Mouse (Mus musculus) intestine, embryonic 14.5 days (tissue): ENCODE measurements around the gene Rnf150. TPM values are rescaled to one million over a fixed set of nuclear protein-coding genes. Genes with fewer than 3 reads are reported as not detected.

Experiments
- ATAC-seq: fragments of 200-750 bp; cut with Nextera tagmentation; replicated peaks from 2 replicates; pipeline ENCODE4 v1.8.0; 2017; ENCODE audit warnings: low read depth, moderate number of reproducible peaks, moderate TSS enrichment, moderate library complexity; ENCODE audit not compliant: low FRiP score, low TSS enrichment
- DNase-seq: peaks from one replicate; pipeline ENCODE4 v3.0.0-alpha.2; 2018; ENCODE audit warnings: low spot score
- H3K27ac ChIP-seq: fragments of 300-500 bp; sonication (generic); 2 replicates; pipeline ENCODE4 v1.5.1; 2014; ENCODE audit warnings: low read depth, mild to moderate bottlenecking, control low read depth
- H3K27me3 ChIP-seq: fragments of 300-500 bp; sonication (generic); replicated peaks from 2 replicates; pipeline ENCODE4 v1.6.1; 2014; ENCODE audit warnings: low read length, control low read depth; ENCODE audit not compliant: control insufficient read depth, insufficient read depth
- H3K36me3 ChIP-seq: fragments of 300-500 bp; sonication (generic); 2 replicates; pipeline ENCODE4 v1.6.1; 2014; ENCODE audit warnings: low read length, control low read depth; ENCODE audit not compliant: control insufficient read depth, insufficient read depth
- H3K4me1 ChIP-seq: fragments of 300-500 bp; sonication (generic); replicated peaks from 2 replicates; pipeline ENCODE4 v1.6.1; 2014; ENCODE audit warnings: low read length, control low read depth, mixed read lengths; ENCODE audit not compliant: control insufficient read depth, insufficient read depth
- H3K4me2 ChIP-seq: fragments of 300-500 bp; sonication (generic); 2 replicates; pipeline ENCODE4 v1.6.1; 2014; ENCODE audit warnings: low read length
- H3K4me3 ChIP-seq: fragments of 300-500 bp; sonication (generic); 2 replicates; pipeline ENCODE4 v1.5.1; 2014; ENCODE audit warnings: low read depth, low read length, control low read depth, mixed read lengths
- H3K9ac ChIP-seq: fragments of 300-500 bp; sonication (generic); 2 replicates; pipeline ENCODE4 v1.6.1; 2014; ENCODE audit warnings: mild to moderate bottlenecking, low read length
- H3K9me3 ChIP-seq: fragments of 300-500 bp; sonication (generic); 2 replicates; pipeline ENCODE4 v1.6.1; 2016; ENCODE audit warnings: low read length, control low read depth; ENCODE audit not compliant: control insufficient read depth
- WGBS: fragments of 180-500 bp; shearing (Covaris S2); extraction: QIAGEN DNeasy Blood & Tissue Kit; methylation state at CpG from one replicate; pipeline ENCODE4 v1.1.7; 2014; 5-methylcytosine and 5-hydroxymethylcytosine counted together
- polyA plus RNA-seq: library from polyadenylated mRNA; unstranded; fragments of >200 nt; fragmentation: Nextera tagmentation; extraction: Ambion mirVana; gene quantifications from 2 replicates; pipeline ENCODE4 v1.2.1, GENCODE M21; 2014

Gene Rnf150
- polyA plus RNA-seq, 1 experiment from 2014 or later, result 1.5 TPM

DNA sequence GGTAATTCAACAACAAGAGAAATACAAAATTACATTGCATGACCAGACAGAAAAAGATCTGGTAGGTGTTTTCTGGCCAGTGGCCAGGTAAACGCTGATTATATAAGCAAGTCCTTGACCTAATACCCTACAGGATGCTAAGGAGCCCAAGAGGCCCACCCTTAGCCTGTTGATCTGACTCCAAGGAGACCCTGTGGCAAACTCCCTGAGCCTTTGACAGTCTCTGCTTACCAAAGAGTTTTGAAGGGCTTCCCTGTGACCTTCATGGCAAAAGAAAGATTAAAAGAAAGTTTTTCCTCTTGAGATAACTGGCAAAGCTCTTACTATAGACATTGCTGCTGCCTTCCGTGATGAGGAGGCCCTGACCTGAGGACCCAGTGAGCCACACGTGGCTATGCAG lies 222.4 kb downstream of the Rnf150 start:
- Histone ChIP-seq H3K9me3 (no peaks in the 10 kb centered on the region), H3K27ac (no peak overlapping the region), H3K36me3 (no peaks in the 10 kb centered on the region), H3K4me1 (peaks cover 6% of the 10 kb centered on the region; the same call in 1 of the 2 replicates), H3K9ac (no peak overlapping the region), H3K4me2 (no peak overlapping the region), H3K4me3 (no peak overlapping the region), H3K27me3 (no peaks in the 10 kb centered on the region)
- 67% methylated on average over 3 of the region's 3 CpGs for WGBS
- no peak for ATAC-seq
- no peak for DNase-seq

- DNase-seq (no peak), ATAC-seq (no peak)
- WGBS, result 89% methylated on average over 8 of the region's 8 CpGs
- no peak overlapping the region for H3K4me3 ChIP-seq
- no peaks in the 10 kb centered on the region for H3K4me1 ChIP-seq
- H3K27me3 ChIP-seq, result no peaks in the 10 kb centered on the region
- no peaks in the 10 kb centered on the region for H3K9me3 ChIP-seq
- H3K9ac ChIP-seq, result no peak overlapping the region
- H3K36me3 ChIP-seq, result no peaks in the 10 kb centered on the region
- H3K27ac ChIP-seq, result no peak overlapping the region
- H3K4me2 ChIP-seq, result no peak overlapping the region
Observed at GRCm38 (mm10) chr8:83086625-83087024, 223.5 kb downstream of the Rnf150 start.

GRCm38 (mm10) chr8:83087604-83088003 lies 224.4 kb downstream of the Rnf150 start:
- no peaks in the 10 kb centered on the region for H3K4me1 ChIP-seq
- no peak overlapping the region for H3K9ac ChIP-seq
- H3K4me2 ChIP-seq, result no peak overlapping the region
- no peaks in the 10 kb centered on the region for H3K9me3 ChIP-seq
- no peak overlapping the region for H3K27ac ChIP-seq
- H3K36me3 ChIP-seq, result no peaks in the 10 kb centered on the region
- H3K4me3 ChIP-seq, result no peak overlapping the region
- no peak for ATAC-seq
- no peaks in the 10 kb centered on the region for H3K27me3 ChIP-seq
- no peak for DNase-seq

- Histone ChIP-seq H3K27ac (no peak overlapping the region), H3K9me3 (no peaks in the 10 kb centered on the region), H3K27me3 (no peaks in the 10 kb centered on the region), H3K36me3 (no peaks in the 10 kb centered on the region), H3K4me2 (no peak overlapping the region), H3K4me1 (no peaks in the 10 kb centered on the region), H3K9ac (no peak overlapping the region), H3K4me3 (no peak overlapping the region)
- 69% methylated on average over 6 of the region's 6 CpGs for WGBS
- no peak for DNase-seq
- no peak for ATAC-seq
Observed at GRCm38 (mm10) chr8:83088156-83088555, 225.0 kb downstream of the Rnf150 start.

- WGBS, result 27% methylated on average over 10 of the region's 10 CpGs
- H3K27me3 ChIP-seq, result no peaks in the 10 kb centered on the region
- H3K4me2 ChIP-seq, result no peak overlapping the region
- H3K4me1 ChIP-seq, result no peaks in the 10 kb centered on the region
- no peaks in the 10 kb centered on the region for H3K36me3 ChIP-seq
- DNase-seq (peak; percentile 95), ATAC-seq (no peak)
- H3K9ac ChIP-seq, result no peak overlapping the region
- H3K4me3 ChIP-seq, result no peak overlapping the region
- H3K9me3 ChIP-seq, result no peaks in the 10 kb centered on the region
- no peak overlapping the region for H3K27ac ChIP-seq
Observed at GRCm38 (mm10) chr8:83089336-83089986, 226.3 kb downstream of the Rnf150 start.

- H3K27me3 ChIP-seq, result no peaks in the 10 kb centered on the region
- H3K9ac ChIP-seq, result no peak overlapping the region
- no peak overlapping the region for H3K4me3 ChIP-seq
- H3K4me2 ChIP-seq, result no peak overlapping the region
- H3K4me1 ChIP-seq, result no peaks in the 10 kb centered on the region
- WGBS, result 76% methylated on average over 4 of the region's 4 CpGs
- H3K9me3 ChIP-seq, result no peaks in the 10 kb centered on the region
- ATAC-seq (no peak), DNase-seq (no peak)
- H3K27ac ChIP-seq, result no peak overlapping the region
- H3K36me3 ChIP-seq, result no peaks in the 10 kb centered on the region
Observed at GRCm38 (mm10) chr8:83090446-83090845, 227.3 kb downstream of the Rnf150 start.

DNA sequence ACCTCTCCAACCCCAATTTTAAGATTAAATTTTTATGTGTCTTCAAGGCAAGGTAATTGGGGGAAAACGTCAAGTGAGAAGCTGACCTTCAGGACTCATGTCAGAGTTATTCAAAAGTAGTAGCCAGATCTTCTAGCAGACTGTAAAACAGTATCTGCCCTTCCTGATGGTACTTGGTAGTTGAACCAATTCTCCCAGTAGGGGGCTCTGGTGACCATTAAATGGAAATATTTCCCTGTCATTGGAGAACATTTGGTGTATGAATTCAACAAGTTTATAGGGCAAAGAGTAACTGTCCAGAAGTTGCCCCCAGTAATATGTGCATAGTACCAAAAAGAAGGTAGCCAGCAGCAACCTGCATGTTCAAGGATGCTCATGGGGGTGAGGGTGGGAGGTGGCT lies 236.9 kb downstream of the Rnf150 start:
- Histone ChIP-seq H3K27me3 (no peaks in the 10 kb centered on the region), H3K9me3 (no peaks in the 10 kb centered on the region), H3K9ac (no peak overlapping the region), H3K4me3 (no peak overlapping the region), H3K4me2 (no peak overlapping the region), H3K36me3 (no peaks in the 10 kb centered on the region), H3K4me1 (no peaks in the 10 kb centered on the region), H3K27ac (no peak overlapping the region)
- 16% methylated on average over 1 of the region's 1 CpGs for WGBS
- ATAC-seq (no peak), DNase-seq (no peak)

- no peaks in the 10 kb centered on the region for H3K27me3 ChIP-seq
- no peak for ATAC-seq
- DNase-seq, result no peak
Observed at GRCm38 (mm10) chr8:83102957-83103510, 239.9 kb downstream of the Rnf150 start.

GRCm38 (mm10) chr8:83103968-83104367 lies 240.8 kb downstream of the Rnf150 start:
- no peak overlapping the region for H3K27ac ChIP-seq
- no peaks in the 10 kb centered on the region for H3K36me3 ChIP-seq
- no peaks in the 10 kb centered on the region for H3K9me3 ChIP-seq
- 87% methylated on average over 2 of the region's 2 CpGs for WGBS
- no peak overlapping the region for H3K9ac ChIP-seq
- no peak overlapping the region for H3K4me2 ChIP-seq
- H3K4me3 ChIP-seq, result no peak overlapping the region
- H3K4me1 ChIP-seq, result no peaks in the 10 kb centered on the region
- H3K27me3 ChIP-seq, result no peaks in the 10 kb centered on the region
- DNase-seq (no peak), ATAC-seq (no peak)

More at GRCm38 (mm10) chr8:83102957-83103510, 239.9 kb downstream of the Rnf150 start:
- Histone ChIP-seq H3K4me2 (no peak overlapping the region), H3K9me3 (no peaks in the 10 kb centered on the region), H3K27ac (no peak overlapping the region), H3K4me3 (no peak overlapping the region), H3K4me1 (no peaks in the 10 kb centered on the region), H3K36me3 (no peaks in the 10 kb centered on the region), H3K9ac (no peak overlapping the region)
- WGBS, result 57% methylated on average over 7 of the region's 7 CpGs
